Mouse (Mus musculus) Muller cell, postnatal 12 days (primary cell): ENCODE measurements around the gene C8a.

Source experiments
- DNase-seq: peaks from one replicate; pipeline ENCODE4 v3.0.0-alpha.2; 2015; ENCODE audit errors: inconsistent ontology term

C8a gene

DNA sequence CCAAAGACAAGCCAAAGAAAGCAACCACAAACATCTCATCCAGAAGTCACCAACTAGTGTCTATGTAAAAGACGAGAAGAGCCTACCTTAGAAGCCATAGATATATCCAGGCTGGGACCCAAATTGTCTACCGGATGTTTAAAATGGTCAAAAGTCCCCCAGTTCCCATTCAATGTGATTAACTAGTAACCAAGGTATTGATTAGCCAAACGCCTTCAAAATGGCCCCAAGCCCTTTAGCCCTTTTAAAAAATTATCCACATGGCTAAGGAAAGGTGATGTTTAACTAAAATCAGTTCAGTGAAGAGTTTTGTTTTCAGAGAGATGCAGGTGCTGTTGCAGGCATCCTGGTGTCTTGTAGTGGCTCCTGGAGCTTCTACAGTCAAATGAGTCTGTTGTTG lies at the start of gene C8a:
TSS of gene C8a (minus strand) at position 76 of the 400 bp plus-strand sequence.
- no peak for DNase-seq

GRCm38 (mm10) chr4:104925383-104925782 lies 49.2 kb upstream of the C8a start:
- DNase-seq = no peak

- DNase-seq = no peak
Measured at GRCm38 (mm10) chr4:104918017-104918416, 41.8 kb upstream of the C8a start.

GRCm38 (mm10) chr4:104914711-104915247 lies 38.6 kb upstream of the C8a start:
- DNase-seq = no peak

- DNase-seq = no peak
Measured at GRCm38 (mm10) chr4:104913291-104914129, 37.3 kb upstream of the C8a start, which contains the start of gene Fyb2. Gene Fyb2, plus strand, starts transcription at chr4:104913456.

GRCm38 (mm10) chr4:104911685-104912084 lies 35.5 kb upstream of the C8a start:
- peak; percentile 77 for DNase-seq

- DNase-seq = no peak
Measured at GRCm38 (mm10) chr4:104905049-104905448, 28.9 kb upstream of the C8a start.

- DNase-seq = no peak
Measured at GRCm38 (mm10) chr4:104902836-104903235, 26.6 kb upstream of the C8a start.

- peak; percentile 68 for DNase-seq
Measured at GRCm38 (mm10) chr4:104894004-104894734, 18.0 kb upstream of the C8a start.

DNA sequence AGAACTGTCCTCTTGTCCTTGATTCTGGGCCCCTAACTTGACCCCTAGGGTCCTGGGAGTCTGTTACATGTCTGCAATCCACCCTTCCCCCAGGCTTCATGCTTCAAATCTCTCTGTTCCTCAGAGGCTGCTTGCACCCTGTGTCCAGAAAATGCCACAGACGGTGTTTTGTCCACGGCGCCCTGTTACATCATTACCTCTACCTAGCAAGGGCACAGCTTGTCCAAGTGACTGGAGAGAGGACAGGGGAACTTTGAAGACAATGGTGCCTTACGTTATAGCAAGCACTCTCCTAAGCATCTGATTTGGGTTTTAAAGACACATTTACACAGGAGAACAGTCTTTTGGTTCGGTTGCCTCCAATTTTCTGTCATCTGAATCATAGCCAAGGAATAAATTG lies 17.4 kb upstream of the C8a start:
- DNase-seq = no peak

GRCm38 (mm10) chr4:104891708-104892107 lies 15.5 kb upstream of the C8a start:
- no peak for DNase-seq

- DNase-seq = peak; percentile 58
Measured at GRCm38 (mm10) chr4:104888499-104889262, 12.5 kb upstream of the C8a start.

DNA sequence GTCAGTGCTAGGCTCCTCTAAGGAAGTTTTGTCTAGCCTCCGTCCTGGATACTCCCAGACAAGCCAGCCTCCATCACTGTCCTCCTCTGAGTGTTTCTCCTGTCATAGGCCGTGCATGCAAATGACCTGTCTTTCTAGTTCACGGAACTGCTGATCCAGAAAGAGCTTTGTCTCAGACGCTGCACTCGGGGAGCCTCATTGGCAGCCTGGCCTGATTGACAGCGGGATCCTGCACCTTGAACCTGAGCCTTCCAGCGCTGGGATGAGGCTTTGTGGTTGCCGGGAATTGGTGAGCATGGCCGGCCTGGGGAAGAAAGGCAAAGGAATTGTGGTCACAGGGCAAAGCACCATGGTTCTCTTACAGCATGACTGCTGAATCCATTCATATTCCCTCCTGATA lies 11.3 kb upstream of the C8a start:
- DNase-seq = no peak

DNA sequence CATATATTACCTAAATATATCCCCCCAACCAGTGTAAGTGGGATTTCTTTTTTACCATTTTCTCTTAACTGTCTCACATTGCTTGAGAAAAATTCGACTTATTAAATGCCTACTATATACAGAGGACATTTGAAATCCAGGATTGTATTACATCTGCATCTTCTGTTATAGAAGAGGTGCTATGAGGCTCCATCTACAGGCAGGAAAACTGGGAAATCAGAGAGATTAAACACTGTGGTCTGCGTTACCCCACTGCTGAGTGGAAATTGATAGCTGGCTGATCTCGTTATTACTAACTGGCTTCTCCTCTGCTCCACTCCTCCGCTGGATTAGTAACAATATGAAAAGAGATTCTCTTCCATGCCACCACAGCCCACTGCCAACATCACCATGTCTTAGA lies 366 bp downstream of the C8a start:
- DNase-seq = no peak

DNA sequence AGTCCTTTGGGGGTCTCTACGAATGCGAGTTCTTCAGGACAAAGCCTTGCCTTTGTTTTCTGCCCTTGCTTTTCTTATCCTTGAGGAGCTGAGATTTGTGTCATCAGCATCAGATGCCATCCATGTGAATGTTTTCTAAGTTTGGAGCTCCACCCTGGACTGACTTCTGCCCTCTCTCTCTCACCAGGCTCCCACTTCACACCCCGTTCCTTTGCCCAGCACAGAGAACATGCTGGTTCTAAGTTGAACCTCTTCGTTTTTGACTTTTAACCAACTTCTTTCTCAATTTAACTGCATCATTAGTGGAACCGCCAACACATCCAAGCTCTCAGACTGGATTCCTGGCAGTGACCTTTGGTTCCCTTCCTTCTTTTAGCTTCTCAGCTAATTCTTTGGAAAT lies 6.0 kb downstream of the C8a start:
- DNase-seq = no peak

DNA sequence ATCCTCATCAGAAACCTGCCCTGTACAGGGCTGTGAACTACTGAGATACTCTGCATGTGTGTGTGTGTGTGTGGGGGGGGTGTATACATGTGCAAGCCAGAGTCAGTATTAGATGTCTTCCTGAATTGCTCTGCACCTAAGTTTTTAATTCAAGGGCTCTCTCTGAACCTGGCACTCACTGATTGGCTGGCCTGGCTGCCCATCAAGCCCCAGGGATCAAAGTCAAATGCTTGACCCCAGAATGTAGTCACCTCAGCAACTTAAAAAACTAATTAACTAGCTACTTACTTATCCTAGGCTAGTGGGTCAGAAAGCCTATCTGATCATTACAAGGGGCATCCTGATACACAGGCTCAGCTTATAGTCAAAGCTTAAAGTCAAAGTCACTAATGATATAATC lies 6.6 kb downstream of the C8a start:
- DNase-seq = no peak

DNA sequence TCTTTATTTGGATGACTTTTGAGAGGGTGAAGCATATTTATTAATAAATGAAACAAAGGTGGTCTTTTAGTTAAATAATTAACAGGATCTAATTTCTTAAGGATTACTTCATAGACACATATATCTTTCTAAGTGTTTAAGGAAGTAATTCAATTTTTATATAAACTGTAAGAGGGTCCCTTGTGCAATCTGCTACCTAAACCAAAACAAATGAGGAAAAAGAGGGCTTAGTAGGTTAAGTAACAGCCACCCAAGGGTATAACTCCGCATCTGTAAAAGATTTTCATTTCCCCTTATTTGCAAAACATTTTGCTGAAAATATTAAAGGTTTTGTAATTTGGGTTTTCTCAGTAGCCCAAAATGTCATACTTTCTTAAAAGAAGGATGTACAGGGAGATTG lies 11.8 kb downstream of the C8a start:
- DNase-seq = no peak

- DNase-seq = no peak
Measured at GRCm38 (mm10) chr4:104861241-104861640, 15.0 kb downstream of the C8a start.

DNA sequence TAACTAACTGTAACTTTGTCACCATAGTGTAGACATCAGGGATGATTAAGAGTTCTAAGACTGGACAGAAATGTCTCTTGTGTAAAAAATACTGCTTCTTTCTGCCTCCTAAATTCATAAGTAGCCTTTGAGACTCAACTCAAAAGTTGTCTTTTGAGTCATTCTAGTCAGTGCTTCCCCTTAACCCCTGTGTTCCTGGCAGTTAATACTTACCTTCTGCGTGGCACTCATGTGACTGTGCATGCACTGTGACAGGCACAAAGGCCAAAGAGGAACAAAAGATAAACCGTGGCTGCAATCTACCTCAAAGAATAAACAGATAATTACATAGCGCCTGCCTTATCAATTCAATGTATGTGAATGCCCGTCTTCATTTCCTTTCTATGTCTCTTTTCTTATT lies 18.4 kb downstream of the C8a start:
- DNase-seq = no peak

DNA sequence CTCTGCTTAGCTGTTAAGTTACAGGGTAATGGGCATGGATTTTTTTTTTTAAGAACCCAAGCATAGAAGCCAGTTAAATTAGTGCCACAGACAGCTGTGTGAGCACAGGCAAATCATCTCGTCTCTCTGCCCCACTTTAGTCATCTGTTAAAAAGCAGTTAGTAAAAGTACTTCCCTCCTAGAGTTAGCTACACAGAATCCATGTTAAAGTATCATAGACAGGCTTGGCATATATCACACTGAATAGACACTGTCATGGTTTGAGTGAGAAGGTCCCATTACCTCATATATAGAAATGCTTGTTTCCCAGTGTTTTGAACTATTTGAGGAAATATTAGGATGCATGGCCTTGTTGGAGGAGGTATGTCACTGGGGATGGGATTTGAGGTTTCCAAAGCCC lies 19.2 kb downstream of the C8a start, which contains the start of gene Gm17662:
TSS of gene Gm17662 (plus strand) at position 301 of the 400 bp plus-strand sequence.
- DNase-seq = no peak

- DNase-seq = no peak
Measured at GRCm38 (mm10) chr4:104855216-104855615, 21.0 kb downstream of the C8a start.

- no peak for DNase-seq
Measured at GRCm38 (mm10) chr4:104843546-104843945, 32.7 kb downstream of the C8a start.
